Mouse (Mus musculus) Muller cell, postnatal 12 days (primary cell): ENCODE data around the gene Cks2.

Source experiments
- DNase-seq: peaks from one replicate; pipeline ENCODE4 v3.0.0-alpha.2; 2015; ENCODE audit errors: inconsistent ontology term

Gene Cks2

DNA sequence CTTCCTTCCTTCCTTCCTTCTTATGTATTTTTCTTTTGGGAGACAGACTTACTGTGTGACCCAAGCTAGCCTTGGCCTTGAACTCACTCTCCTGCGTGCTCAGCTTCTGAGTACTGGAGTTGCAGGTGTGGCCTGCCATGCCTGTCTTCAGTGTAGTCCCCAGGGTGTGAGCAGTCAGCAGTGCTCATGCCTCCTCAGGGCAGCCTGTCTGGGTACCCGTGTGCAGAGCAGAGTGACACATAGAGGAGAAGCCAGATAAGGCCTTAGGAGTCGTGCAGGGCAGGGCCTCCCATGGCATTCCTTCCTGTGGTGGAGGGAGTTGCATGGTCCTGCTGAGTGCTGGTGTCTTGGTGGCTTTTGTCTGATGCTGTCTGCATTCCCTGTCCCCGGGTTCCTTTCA lies 34.3 kb downstream of the Cks2 start:
- DNase-seq = no peak

DNA sequence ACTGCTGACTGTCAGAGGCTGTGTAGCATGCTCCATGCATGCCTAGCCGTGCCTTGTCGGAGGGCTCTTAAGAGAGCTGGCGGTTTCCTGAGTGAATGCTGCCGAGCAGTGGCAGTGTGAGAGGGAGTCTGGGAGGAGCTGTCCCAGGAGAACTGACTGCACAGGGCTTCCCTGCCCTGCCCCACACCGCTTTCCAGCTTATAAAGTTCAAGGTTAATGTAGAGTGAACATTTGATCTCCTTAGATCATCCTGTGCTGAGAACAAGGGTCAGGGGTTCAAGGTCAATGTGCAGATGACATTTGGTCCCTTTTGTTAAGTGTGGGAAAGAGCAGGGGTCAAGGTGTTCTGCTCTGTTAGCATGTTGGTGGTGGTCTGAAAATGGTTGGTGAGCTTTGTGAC lies 36.0 kb downstream of the Cks2 start:
- no peak for DNase-seq

DNA sequence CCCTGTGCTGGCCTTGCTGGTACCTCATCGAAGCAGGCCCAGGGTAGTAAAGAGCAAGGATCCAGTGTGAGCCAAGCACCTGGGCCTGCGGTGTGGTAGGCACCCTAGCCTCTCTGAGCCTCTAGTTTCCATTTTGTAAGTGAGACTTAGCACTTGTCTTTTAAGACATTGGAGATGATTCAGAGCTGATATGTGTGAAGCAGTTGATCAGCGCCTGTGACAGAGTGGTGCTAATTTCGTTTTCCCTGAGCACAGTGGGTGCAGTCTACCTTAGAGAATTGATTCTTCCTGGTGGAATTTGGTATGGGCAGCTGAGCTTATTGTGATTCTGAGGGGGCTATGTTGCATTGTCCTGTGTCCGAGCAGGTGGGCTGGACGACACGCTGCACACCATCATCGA lies 36.6 kb downstream of the Cks2 start:
- DNase-seq = no peak

DNA sequence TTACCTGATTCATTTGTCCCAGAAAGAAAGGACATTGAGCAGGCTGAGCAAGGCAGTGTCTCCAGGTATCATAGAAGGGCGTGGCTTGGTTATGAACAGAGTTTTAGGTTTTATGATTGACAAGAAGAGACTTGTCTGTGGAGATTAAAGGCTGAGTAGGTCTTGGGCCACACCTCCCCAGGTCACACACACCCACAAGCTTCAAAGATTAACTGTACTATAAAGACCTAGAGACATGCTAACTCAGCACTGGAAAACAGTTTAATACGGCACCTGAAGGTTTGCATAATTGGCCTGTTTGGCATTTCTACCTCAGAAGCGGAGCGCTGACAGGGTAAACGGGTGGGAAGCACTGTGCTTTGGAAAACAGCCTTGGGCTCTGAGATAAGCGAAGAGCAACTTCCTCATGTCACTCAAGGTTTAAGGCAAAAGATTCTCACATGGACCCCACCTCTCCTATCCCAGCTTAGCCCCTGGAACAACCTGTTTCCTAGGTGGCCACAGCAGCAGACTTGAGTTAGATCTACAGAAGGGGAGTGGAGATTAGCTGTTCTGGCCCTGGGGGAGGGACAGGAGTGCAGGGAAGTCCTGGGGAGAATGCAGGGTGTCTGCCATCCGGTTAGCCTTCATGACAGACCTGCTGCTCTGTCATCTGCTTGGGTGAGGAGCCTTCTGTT lies 40.4 kb downstream of the Cks2 start:
- no peak for DNase-seq

- no peak for DNase-seq
These were observed 41.9 kb downstream of the Cks2 start for GRCm38 (mm10) chr13:51686966-51687365.

GRCm38 (mm10) chr13:51688688-51689087 lies 43.7 kb downstream of the Cks2 start:
- peak; percentile 7 for DNase-seq

DNA sequence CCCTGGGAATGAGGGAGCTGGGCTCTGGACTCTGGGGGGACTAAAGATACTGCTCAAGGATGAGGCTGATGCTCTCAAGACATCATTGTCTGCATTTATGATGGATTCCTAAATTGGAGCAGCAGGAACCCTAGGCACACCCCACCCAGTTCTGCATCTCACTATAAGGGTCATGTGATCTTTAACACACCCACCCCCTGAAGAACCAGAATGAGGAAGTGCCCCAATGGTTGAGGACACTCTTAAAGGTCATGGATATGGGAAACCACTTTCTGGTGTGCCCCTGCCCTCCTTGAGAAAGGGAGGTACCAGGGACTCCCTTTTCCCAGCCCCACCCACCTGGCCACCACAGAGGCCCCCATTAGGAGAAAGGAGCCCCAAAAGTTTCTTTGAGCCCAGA lies 51.4 kb downstream of the Cks2 start:
- no peak for DNase-seq

GRCm38 (mm10) chr13:51697455-51697854 lies 52.4 kb downstream of the Cks2 start:
- no peak for DNase-seq

DNA sequence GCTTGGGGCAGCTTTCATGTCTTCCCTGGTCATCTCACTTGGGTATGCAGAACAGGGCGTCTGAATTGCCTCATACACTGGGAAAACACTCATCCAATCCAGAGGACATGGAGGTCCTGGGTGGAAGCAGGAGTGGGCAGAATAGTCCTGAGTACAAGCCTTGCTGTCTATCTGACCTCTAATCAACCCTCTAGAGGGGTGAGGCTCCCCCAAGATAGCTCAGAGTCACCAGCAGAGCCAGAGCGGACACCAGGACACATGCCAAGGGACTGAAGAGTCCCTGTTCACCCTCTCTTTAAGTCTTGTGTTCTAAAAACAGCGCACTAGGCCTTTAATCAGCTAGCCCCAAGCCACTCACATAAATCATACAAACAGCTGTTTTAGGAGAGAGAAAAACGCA lies 52.9 kb downstream of the Cks2 start:
- no peak for DNase-seq

DNA sequence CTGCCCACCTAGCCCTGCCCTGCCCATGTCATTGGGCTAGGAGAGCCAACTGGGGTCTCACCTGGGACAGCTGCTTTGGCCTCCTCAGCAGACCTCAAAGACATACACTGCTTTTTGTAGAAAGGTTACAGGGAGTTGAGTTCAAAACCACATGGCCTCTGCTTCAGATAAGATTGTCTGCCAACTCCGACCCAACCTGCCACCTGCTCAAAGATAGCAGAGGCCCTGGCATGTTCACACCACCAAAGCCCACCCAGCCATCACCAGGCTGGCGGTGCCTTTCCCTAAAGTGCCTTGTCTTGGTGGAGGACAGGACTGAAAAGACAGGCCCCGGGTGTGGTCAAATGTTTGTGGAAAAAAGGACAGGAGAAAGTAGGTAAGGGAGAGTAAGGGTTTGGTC lies 53.3 kb downstream of the Cks2 start:
- no peak for DNase-seq
